Mouse (Mus musculus) hindbrain, embryonic 16.5 days (tissue): ENCODE results near the gene Lhb. TPM values are rescaled to one million over a fixed set of nuclear protein-coding genes. Genes with fewer than 3 reads are reported as not detected.
A peak's percentile ranks its signal among the peaks of the same experiment; 100 is the strongest.

ENCODE experiments used
- ATAC-seq: fragments of 200-750 bp; cut with Nextera tagmentation; 2 replicates; pipeline ENCODE4 v1.8.0; 2017; ENCODE audit warnings: moderate TSS enrichment, moderate library complexity
- H3K27ac ChIP-seq: fragments of 300-500 bp; sonication (generic); 2 replicates; pipeline ENCODE4 v1.5.1; 2014; ENCODE audit warnings: low read depth, mild to moderate bottlenecking, control low read depth, low read length, moderate library complexity
- H3K27me3 ChIP-seq: fragments of 300-500 bp; sonication (generic); replicated peaks from 2 replicates; pipeline ENCODE4 v1.6.1; 2014; ENCODE audit warnings: low read length; ENCODE audit not compliant: control insufficient read depth, insufficient read depth
- H3K36me3 ChIP-seq: fragments of 300-500 bp; sonication (generic); 2 replicates; pipeline ENCODE4 v1.6.1; 2014; ENCODE audit warnings: mild to moderate bottlenecking, low read length, moderate library complexity, mixed read lengths; ENCODE audit not compliant: control insufficient read depth, insufficient read depth
- H3K4me1 ChIP-seq: fragments of 300-500 bp; sonication (generic); 2 replicates; pipeline ENCODE4 v1.6.1; 2014; ENCODE audit warnings: low read depth, low read length; ENCODE audit not compliant: control insufficient read depth, insufficient read depth
- H3K4me2 ChIP-seq: fragments of 300-500 bp; sonication (generic); 2 replicates; pipeline ENCODE4 v1.6.1; 2014; ENCODE audit warnings: mild to moderate bottlenecking, low read length, control low read depth, moderate library complexity
- H3K4me3 ChIP-seq: fragments of 300-500 bp; sonication (generic); 2 replicates; pipeline ENCODE4 v1.5.1; 2014; ENCODE audit warnings: mild to moderate bottlenecking, low read length, control low read depth, moderate library complexity
- H3K9ac ChIP-seq: fragments of 300-500 bp; sonication (generic); 2 replicates; pipeline ENCODE4 v1.6.1; 2014; ENCODE audit warnings: low read depth, mild to moderate bottlenecking, control low read depth, low read length, moderate library complexity
- H3K9me3 ChIP-seq: fragments of 300-500 bp; sonication (generic); 2 replicates; pipeline ENCODE4 v1.6.1; 2014; ENCODE audit warnings: mild to moderate bottlenecking, low read length, moderate library complexity; ENCODE audit not compliant: control insufficient read depth
- WGBS: fragments of 180-500 bp; shearing (Covaris S2); extraction: QIAGEN DNeasy Blood & Tissue Kit; methylation state at CpG from one replicate; pipeline ENCODE4 v1.1.7; 2014; 5-methylcytosine and 5-hydroxymethylcytosine counted together
- polyA plus RNA-seq: library from polyadenylated mRNA; unstranded; fragments of >200 nt; fragmentation: Nextera tagmentation; extraction: Ambion mirVana; gene quantifications from 2 replicates; pipeline ENCODE4 v1.2.1, GENCODE M21; 2015

Lhb gene
- polyA plus RNA-seq, 1 experiment from 2014 or later = 2.3 TPM

- Histone ChIP-seq H3K27me3 (peaks cover 19% of the 10 kb centered on the region), H3K4me2 (no peak overlapping the region), H3K4me1 (peaks cover 5% of the 10 kb centered on the region; the same call in 1 of the 2 replicates), H3K36me3 (no peaks in the 10 kb centered on the region), H3K4me3 (no peak overlapping the region), H3K9me3 (no peaks in the 10 kb centered on the region), H3K27ac (no peak overlapping the region), H3K9ac (no peak overlapping the region)
- WGBS = 81% methylated on average over 10 of the region's 10 CpGs
- no peak for ATAC-seq
These were observed 19.0 kb upstream of the Lhb start for GRCm38 (mm10) chr7:45401521-45402085.

GRCm38 (mm10) chr7:45403532-45404261 is 16.9 kb upstream of the Lhb start:
- no peaks in the 10 kb centered on the region for H3K36me3 ChIP-seq
- H3K9me3 ChIP-seq = no peaks in the 10 kb centered on the region
- H3K27ac ChIP-seq = no peak overlapping the region
- 46% methylated on average over 6 of the region's 6 CpGs for WGBS
- H3K4me3 ChIP-seq = no peak overlapping the region
- ATAC-seq = no peak
- peaks cover 7% of the 10 kb centered on the region; the same call in 1 of the 2 replicates for H3K4me1 ChIP-seq
- H3K27me3 ChIP-seq = peaks cover 39% of the 10 kb centered on the region
- no peak overlapping the region for H3K4me2 ChIP-seq
- no peak overlapping the region for H3K9ac ChIP-seq

GRCm38 (mm10) chr7:45405091-45406075 is 15.2 kb upstream of the Lhb start, which contains the start of gene Kcna7:
TSS of gene Kcna7 (plus strand) at chr7:45405653.
- Histone ChIP-seq H3K4me2 (peak within 1 kb of the TSS; percentile 58), H3K9ac (peak within 1 kb of the TSS; percentile 38), H3K4me3 (peak within 1 kb of the TSS; percentile 38), H3K27me3 (peaks cover 56% of the 10 kb centered on the region), H3K4me1 (peaks cover 7% of the 10 kb centered on the region; the same call in 1 of the 2 replicates), H3K36me3 (no peaks in the 10 kb centered on the region), H3K27ac (no peak within 1 kb of the TSS), H3K9me3 (no peaks in the 10 kb centered on the region)
- no peak for ATAC-seq
- WGBS = 14% methylated on average over 22 of the region's 28 CpGs

- peaks cover 66% of the 10 kb centered on the region for H3K27me3 ChIP-seq
- no peaks in the 10 kb centered on the region for H3K36me3 ChIP-seq
- H3K9ac ChIP-seq = peak overlapping the region; percentile 38
- peak overlapping the region; percentile 58 for H3K4me2 ChIP-seq
- ATAC-seq = 0 out of 2 replicates have a peak, but pooled peaks have one; percentile 18
- no peak overlapping the region for H3K27ac ChIP-seq
- peak overlapping the region; percentile 38 for H3K4me3 ChIP-seq
- no peaks in the 10 kb centered on the region for H3K9me3 ChIP-seq
- H3K4me1 ChIP-seq = peaks cover 7% of the 10 kb centered on the region; the same call in 1 of the 2 replicates
- 2% methylated on average over 104 of the region's 114 CpGs for WGBS
These were observed 14.2 kb upstream of the Lhb start for GRCm38 (mm10) chr7:45406157-45407156.

GRCm38 (mm10) chr7:45407836-45408235 is 12.8 kb upstream of the Lhb start:
- Histone ChIP-seq H3K4me3 (no peak overlapping the region), H3K4me1 (peaks cover 7% of the 10 kb centered on the region; the same call in 1 of the 2 replicates), H3K4me2 (no peak overlapping the region), H3K9ac (no peak overlapping the region), H3K27me3 (peaks cover 74% of the 10 kb centered on the region), H3K36me3 (no peaks in the 10 kb centered on the region), H3K27ac (no peak overlapping the region), H3K9me3 (no peaks in the 10 kb centered on the region)
- 82% methylated on average over 10 of the region's 10 CpGs for WGBS
- no peak for ATAC-seq

GRCm38 (mm10) chr7:45408351-45408750 is 12.3 kb upstream of the Lhb start:
- no peak for ATAC-seq
- Histone ChIP-seq H3K4me2 (no peak overlapping the region), H3K36me3 (no peaks in the 10 kb centered on the region), H3K9ac (no peak overlapping the region), H3K4me1 (peaks cover 10% of the 10 kb centered on the region), H3K27ac (no peak overlapping the region), H3K4me3 (no peak overlapping the region), H3K27me3 (peaks cover 79% of the 10 kb centered on the region), H3K9me3 (no peaks in the 10 kb centered on the region)
- WGBS = 69% methylated on average over 7 of the region's 7 CpGs

- no peaks in the 10 kb centered on the region for H3K9me3 ChIP-seq
- H3K4me1 ChIP-seq = peaks cover 16% of the 10 kb centered on the region
- H3K4me3 ChIP-seq = no peak overlapping the region
- no peak overlapping the region for H3K4me2 ChIP-seq
- ATAC-seq = no peak
- WGBS = 88% methylated on average over 17 of the region's 17 CpGs
- peaks cover 84% of the 10 kb centered on the region for H3K27me3 ChIP-seq
- H3K9ac ChIP-seq = no peak overlapping the region
- no peak overlapping the region for H3K27ac ChIP-seq
- no peaks in the 10 kb centered on the region for H3K36me3 ChIP-seq
These were observed 11.7 kb upstream of the Lhb start for GRCm38 (mm10) chr7:45408949-45409348.

GRCm38 (mm10) chr7:45409497-45410163 is 11.0 kb upstream of the Lhb start:
- 83% methylated on average over 8 of the region's 8 CpGs for WGBS
- Histone ChIP-seq H3K27me3 (peaks cover 90% of the 10 kb centered on the region), H3K36me3 (no peaks in the 10 kb centered on the region), H3K4me3 (no peak overlapping the region), H3K27ac (no peak overlapping the region), H3K9ac (no peak overlapping the region), H3K4me1 (peaks cover 19% of the 10 kb centered on the region), H3K4me2 (no peak overlapping the region), H3K9me3 (no peaks in the 10 kb centered on the region)
- no peak for ATAC-seq
